Mouse (Mus musculus) E14TG2a.4 (cell line): ENCODE results near the gene H2-T3.

Experiments used
- CTCF ChIP-seq: conservative IDR thresholded peaks from 2 replicates; pipeline ENCODE4 v1.5.1; 2014; ENCODE audit warnings: low read length
- NANOG ChIP-seq: IDR thresholded peaks from 2 replicates; pipeline ENCODE4 v1.6.1; 2014; ENCODE audit warnings: borderline replicate concordance, low read length, mixed read lengths

- TF ChIP-seq NANOG (no peak), CTCF (no peak)
Observed at GRCm38 (mm10) chr17:36145111-36145860, 44.8 kb downstream of the H2-T3 start.
